Mouse (Mus musculus) urinary bladder, adult 2 months (tissue): ENCODE data around the gene Tnni3. TPM values are rescaled to one million over a fixed set of nuclear protein-coding genes. Genes with fewer than 3 reads are reported as not detected.
"Not testable (repeated sequence)": the region's sequence is repeated elsewhere in the genome, so short reads cannot be mapped to it uniquely, and the experiment has no call there.

Experiments
- DNase-seq: peaks from one replicate; pipeline ENCODE4 v3.0.0; 2022; ENCODE audit warnings: low spot score
- polyA plus RNA-seq: library from polyadenylated mRNA; depleted of rRNA; stranded (reverse); fragments of >200 nt; gene quantifications from 2 replicates; pipeline ENCODE4 v1.2.3, GENCODE M21; 2012; rRNA removed

Tnni3 gene
- 5.1 and 5.5 TPM in 2 replicates for polyA plus RNA-seq

DNA sequence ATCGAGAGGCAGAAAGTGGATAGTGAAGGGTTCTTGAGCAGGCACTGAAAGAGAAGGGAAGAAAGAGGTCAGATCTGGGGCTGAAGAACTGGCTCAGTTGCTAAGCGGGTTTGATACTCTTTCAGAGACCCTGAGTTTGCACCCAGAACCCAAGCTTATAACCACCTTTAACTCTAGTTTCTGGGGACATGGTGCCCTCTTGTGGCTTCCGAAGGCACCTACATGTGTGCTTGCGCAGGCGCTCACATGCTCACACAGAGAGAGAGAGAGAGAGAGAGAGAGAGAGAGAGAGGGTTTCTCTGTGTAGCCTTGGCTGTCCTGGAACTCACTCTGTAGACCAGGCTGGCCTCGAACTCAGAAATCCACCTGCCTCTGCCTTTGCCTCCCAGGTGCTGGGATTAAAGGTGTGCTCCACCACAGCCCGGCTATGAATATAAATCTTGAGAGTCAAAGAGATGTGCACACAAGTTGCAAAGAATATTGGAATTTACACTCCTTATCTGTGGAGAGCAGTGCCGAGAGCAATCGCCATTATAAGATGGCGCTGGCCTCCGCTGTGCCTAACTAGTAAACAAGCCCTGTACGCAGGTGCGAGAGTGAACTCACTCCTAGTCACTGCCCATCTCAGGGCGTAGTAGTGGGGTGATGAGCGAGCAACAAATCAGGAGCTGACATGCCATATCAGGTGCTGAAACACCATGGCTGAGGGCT lies at the start of gene Tnni3:
Tnni3 (minus strand) TSS at position 18 of the 711 bp plus-strand sequence.
- DNase-seq, result not testable (repeated sequence)

- DNase-seq, result not testable (repeated sequence)
These were observed 48.3 kb upstream of the Tnni3 start for GRCm38 (mm10) chr7:4572361-4572760.

- no peak for DNase-seq
These were observed 38.6 kb upstream of the Tnni3 start for GRCm38 (mm10) chr7:4562660-4563059.

- no peak for DNase-seq
These were observed 33.1 kb upstream of the Tnni3 start for GRCm38 (mm10) chr7:4557167-4557560.

DNA sequence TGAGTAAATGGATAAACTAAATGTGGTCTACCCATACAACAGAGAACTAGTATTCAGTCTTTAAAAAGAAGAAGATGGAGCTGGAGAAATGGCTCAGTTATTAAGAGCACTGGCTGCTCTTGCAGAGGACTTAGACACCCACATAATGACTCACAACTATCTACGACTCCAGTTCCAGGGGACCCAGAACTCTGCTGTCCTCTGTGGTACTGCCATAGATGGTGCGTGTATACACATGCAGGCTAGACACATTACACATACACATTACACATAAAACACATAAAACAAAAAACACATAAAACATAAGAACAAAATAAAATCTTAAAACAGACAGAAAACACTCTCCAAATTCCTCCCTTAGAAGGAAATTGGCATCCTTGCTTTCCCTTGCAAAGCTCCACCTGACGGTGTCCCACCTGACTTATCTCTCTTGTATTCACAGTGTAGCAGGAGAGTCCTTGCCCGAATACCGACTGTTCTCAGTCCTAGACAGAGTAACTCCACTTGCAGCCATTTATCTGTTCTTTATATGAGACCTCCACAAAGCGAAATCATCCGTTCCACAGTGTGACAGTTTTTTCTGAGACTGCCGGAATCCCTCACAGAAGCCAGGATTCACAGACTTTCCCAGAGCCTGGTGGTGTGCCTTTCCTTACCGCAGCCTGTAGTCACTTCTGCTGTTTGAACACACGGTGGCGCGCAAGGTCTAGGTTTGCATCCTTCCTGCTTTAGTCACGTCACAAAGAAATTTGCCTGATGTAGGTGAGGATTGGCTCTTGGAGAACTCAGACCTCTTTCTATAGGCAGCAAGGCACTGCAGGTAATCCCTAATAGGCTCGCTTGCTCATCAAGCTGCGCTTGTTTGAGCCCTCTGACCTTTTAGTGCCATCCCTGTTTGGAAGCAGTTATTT lies 32.5 kb upstream of the Tnni3 start:
- DNase-seq, result peak; percentile 47

DNA sequence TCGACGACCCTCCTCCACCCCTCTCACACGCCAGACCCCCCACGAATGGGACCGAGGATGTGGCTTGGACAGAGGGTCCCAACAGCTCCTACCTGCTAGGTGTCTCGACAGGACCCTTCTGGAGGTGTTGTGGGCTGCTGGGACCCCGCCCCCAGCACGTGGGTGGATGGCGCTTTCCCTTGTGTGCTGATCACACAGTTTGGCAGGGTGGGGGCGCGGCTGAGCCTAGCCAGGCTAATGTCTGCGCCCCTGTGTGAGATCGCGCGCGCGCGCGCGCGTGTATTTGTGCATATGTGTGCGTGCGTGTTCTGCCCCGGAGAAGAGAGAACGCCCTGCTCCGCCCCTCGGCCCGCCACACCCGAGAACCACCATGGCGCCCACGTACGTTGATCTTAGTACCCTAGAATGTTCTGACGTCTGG lies 23.2 kb upstream of the Tnni3 start, which contains the start of gene Syt5:
Syt5 (minus strand) TSS at position 321 of the 421 bp plus-strand sequence.
- DNase-seq, result no peak

GRCm38 (mm10) chr7:4546591-4547131 lies 22.6 kb upstream of the Tnni3 start:
- DNase-seq, result no peak

GRCm38 (mm10) chr7:4546050-4546449 lies 22.0 kb upstream of the Tnni3 start:
- DNase-seq, result no peak

- no peak for DNase-seq
These were observed 18.0 kb upstream of the Tnni3 start for GRCm38 (mm10) chr7:4542013-4542412.

DNA sequence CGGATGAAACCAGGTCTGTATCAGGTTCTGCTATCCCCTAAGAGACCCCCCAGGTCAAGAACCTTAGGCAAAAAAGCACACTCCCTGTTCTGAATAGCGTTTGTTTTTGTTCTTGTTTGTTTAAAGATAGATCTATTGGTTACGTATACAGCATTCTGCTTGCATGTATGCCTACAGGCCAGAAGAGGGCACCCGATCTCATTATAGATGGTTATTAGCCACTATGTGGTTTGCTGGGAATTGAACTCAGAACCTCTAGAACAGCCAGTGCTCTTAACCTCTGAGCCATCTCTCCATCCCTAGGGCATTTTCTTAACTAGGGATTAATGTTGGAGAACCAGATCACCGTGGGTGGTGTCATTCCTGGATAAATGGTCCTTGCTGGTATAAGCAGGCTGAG lies 17.3 kb upstream of the Tnni3 start:
- no peak for DNase-seq

GRCm38 (mm10) chr7:4539019-4539418 lies 15.0 kb upstream of the Tnni3 start:
- DNase-seq, result no peak

DNA sequence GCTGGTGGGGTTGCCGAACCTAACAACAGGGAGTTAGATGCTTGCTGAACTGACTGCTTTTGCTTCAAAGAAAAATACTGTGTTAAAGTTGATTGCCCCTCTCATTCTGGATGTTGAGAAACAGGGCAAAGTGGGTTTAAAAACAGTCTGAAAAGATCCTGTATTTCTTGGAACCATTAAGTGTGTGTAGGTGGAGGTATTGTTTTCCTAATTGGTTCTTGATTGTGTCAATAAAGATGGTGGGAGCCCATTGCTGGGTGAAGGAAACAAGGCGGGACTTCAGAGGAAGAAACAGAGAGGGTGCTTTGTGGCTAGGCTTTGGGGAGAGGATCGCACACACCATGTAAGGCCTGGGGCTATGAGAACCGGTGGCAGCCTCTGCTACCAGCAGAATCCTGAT lies 13.2 kb upstream of the Tnni3 start:
- no peak for DNase-seq

DNA sequence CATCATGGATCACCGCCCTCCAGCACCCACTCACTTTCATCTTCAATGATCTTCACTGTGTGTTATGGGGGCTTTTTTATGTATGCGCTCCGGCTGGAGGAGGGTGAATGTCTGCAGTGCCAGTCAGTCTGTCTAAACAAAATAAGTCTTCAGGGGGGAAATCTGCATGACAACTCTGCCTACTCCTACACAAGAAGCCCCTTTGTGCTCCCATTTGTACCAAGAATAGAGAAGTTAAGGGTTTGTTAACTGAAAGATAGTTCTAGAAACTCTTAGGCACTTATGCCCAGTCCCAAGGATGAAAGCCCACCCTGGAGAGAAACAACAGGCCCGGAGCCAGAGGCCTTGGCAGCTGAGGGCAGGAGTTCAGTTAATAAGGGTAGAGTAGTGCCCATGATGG lies 12.3 kb upstream of the Tnni3 start:
- DNase-seq, result no peak

- no peak for DNase-seq
These were observed 8.1 kb upstream of the Tnni3 start, which contains the start of gene Dnaaf3 for GRCm38 (mm10) chr7:4532005-4532729. Gene Dnaaf3, minus strand, starts transcription at chr7:4532453.

DNA sequence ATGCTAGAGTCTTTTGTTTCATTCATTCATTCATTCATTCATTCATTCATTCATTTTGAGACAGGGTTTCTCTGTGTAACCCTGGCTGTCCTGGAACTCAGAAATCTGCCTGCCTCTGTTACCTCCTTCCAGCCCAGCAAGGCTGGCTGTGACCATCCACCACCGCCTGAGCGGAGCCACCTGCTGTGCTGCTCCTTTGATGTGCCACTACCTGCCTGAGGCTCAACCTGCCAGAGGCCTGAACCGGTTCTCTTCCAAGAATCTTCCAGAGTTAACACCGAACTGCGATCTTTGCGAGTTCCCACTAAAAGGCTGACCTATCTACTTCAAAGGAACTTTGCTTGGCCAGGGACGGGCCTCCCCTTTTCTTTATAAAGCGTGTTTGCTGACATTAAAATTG lies 6.1 kb upstream of the Tnni3 start:
- DNase-seq, result not testable (repeated sequence)

DNA sequence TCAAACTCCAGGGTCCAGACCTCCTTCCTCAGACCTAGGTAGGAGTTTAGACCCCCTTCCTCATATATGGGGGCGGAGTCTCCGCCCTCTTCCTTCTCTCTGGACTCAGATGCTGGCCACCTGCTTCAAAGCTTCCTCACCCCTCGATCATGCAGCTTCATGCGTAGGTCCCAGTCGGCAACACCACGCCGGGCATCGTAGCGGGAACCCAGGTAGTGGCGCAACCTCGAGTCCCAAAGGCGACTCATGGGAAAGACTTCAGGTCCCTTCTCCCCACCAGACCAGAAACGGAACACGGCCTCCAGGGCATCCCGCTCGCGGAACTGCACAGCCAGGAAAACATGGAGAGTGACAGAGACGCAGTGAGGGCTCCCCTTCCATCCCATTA lies 3.3 kb upstream of the Tnni3 start:
- no peak for DNase-seq

DNA sequence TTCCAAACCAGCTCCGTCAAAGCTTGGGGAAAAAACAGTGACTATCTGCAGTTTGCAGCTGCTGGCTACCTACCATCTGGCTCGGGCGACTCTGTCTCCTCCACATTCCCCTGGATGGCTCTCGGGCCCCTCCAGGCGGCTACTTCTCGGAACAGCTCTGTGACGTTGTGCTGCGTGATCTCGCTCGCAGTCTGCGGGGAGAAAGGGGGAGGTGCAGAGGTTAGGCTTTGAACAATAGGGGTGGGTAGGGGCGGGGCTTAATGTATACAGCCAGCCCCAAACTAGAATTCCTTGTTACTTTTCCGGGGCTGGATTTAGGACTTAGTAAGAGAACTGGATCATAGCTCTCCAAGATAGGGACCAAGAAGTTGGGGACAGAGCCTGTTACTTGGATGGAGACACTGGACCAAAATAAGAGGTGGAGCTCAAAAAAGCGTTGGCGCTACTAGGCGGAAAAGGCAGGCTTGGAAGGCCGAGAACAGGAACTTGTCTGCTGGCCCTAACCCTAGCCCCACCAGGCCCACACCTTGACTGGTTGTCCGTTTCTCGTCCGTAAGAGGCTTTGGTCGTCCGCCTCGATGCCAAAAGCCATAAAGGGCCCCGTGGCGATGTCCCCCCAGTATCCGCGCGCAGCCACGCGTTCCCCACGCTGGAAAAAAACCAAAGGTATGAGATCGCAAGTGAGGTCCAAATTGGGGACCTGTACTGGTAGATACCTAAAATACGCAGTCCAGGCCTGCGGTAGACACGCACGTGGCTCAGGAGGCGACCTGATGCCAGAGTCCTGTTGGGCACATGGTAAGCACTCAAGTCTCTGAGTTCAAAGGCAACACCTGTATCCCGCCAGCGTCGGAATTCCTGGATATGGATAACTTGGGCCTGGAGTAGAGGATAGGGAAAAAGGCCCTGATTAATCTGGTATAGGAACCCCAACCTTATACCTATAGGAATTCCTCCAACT lies 2.6 kb upstream of the Tnni3 start:
- peak; percentile 38 for DNase-seq

- no peak for DNase-seq
These were observed 561 bp downstream of the Tnni3 start for GRCm38 (mm10) chr7:4523205-4524130.

DNA sequence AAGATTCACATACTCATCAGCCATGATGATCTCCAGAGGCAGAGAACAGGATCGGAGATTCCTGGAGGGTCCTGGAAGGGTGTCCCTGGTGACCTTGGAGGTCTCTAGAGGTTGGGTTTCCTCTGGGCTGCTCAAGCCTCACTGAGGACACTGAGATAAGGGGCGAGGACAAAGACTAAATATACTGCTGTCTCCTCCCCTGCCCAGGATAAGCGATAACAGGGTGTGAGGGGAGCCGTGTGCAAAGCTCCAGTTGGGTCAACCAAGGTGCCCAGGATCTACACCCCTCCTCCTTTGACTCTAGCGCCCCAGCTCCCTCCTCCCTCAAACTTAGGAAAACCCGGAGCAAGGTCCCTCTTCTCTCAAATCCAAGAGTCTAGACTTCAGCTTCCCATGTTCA lies 1.7 kb downstream of the Tnni3 start:
- no peak for DNase-seq
